Mouse (Mus musculus): ENCODE results near the gene Gadd45g. TPM values are rescaled to one million over a fixed set of nuclear protein-coding genes. Genes with fewer than 3 reads are reported as not detected.

Gene Gadd45g
- total RNA-seq, 2 experiments from 2014 or later = 2.6 TPM

DNA sequence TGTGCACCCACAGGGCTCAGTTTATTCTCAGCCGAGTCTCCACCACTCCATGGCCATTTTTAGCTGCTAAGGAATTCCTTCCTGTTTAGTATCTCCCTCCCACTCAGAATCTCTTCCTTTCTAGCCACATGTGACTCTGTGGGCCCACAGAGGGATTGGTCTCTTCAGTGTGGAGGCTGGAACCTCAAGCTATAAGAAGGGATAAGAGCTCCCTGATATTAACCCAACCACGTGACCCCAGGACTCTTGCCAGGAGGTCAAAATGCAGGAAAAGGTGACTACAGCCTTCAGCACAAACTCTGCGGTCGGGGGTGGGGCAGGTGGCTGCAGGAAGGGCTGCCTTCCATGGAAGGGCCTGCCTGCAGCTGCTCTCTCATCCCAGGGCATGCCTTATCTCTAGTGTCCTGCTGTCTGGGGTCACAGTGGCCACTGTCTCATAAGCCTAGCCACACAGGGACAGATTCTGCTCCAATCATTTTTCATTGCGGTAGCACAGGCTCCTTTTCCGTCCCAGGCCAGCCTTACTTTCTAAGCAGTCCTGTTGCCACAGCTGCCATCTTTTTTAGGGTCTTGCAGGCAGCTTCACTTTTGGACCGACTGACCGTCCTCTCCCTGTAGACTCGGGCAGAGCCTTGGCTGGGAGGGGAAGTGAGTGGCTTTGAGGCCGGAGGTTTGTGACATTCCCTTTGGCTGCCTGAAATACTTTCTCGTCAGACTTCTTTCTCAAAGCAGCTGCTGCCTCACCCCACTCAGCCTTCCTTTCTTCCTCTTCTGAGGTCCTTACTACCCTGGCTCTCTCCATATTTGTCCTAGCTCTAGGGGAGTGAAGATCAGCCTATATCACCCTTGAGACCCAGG, 35.0 kb downstream of the Gadd45g start:
- peak; percentile 54 for ATAC-seq (replicated peaks; ENCODE audit: poor library complexity)

DNA sequence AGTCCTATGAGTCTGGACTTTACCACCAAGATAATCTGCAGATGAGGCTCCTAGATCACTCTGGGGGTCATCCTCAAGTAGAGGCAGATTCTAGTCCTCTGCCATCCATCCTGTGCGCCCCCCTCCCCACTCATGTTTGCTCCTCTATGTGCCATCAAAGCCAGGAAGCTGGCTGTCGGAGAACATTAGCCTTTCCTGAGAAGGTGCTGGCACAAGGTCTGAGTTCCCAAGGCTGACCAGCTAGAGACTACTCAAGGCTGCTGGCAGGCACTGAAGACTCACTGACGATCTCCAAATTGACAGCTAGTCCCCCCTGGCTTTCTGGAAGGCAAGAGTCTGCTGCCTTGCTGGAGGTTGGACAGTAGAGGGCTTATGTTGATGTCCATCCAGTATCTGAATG, 35.7 kb downstream of the Gadd45g start:
- ATAC-seq (replicated peaks; ENCODE audit: poor library complexity) = no peak

DNA sequence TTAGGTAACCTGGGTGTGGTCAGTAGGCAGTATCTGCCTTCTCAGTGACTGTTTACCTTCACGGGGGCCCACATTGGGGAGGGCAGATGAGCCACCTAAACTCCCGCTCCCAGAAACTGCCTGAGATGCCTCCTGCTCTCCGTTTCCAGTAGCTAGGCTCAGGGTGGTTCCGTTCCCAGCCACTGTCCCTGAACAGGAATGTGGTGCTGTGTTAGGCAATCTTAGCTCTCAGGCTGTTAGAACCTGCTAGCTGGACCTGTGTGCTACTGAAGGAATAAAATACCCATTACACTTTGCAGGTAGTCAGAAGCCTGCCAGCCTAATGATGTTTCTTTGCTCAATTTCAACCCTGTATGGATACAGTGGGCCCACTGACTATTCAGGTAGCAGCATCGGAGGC, 37.8 kb downstream of the Gadd45g start:
- no peak for ATAC-seq (replicated peaks; ENCODE audit: poor library complexity)

DNA sequence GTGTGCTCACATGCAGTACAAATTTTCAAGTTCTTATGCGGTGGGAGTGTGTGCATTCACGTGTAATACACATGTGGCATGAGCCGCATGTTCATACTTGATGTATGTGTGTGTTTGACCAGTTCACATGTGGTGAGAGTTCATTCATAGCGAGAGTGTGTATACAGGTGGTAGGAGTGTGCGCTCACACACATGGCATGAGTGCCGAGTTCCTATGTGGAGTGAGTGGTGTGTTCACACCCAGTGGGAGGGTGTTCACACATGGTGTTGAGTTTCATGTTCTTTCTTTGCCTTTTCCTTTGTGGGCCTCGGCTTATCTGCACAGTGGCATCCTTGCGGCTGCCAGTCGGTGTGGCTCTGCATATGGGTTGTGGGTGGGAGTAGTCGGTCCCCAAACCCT, 39.1 kb downstream of the Gadd45g start:
- 0 out of 2 replicates have a peak, but pooled peaks have one; percentile 24 for ATAC-seq (replicated peaks; ENCODE audit: poor library complexity)

DNA sequence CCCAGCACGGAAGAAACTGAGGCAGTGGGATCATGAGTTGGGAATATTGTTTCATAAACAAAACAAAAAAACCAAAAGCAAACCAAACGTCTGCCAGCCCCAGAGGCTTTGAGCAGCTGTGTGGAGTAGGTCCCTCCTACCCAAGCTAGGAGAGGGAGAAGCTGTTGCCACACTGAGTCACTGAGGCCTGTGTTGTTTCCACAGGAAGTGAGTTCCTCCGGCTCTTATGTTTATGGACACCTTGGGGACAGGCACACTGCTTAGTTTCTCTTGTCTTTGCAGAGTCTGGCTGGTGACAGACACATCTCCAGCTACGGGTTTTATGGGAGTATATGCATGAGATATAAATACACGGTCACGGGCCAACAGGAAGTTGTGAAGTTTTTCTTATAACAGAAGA, 39.6 kb downstream of the Gadd45g start:
- peak; percentile 63 for ATAC-seq (replicated peaks; ENCODE audit: poor library complexity)

DNA sequence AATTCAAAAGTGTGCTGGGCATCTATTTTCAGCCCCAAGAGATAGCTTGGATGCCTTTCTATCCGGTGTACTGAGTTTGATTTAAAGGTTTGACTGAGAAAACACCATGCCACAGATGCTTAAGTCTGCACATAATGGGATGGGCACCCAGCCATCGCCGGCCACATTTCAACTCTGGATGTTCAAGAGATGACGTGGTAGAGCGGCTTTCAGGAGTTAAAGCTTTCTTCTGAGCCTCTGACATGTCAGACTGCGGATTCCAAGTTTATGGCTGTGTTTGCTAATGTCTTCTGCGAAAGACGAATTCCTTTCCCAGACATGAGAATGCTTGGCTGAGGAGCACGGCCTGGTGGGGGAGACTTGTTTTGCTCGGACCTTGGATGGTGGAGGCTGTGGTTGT, 40.2 kb downstream of the Gadd45g start:
- no peak for ATAC-seq (replicated peaks; ENCODE audit: poor library complexity)

DNA sequence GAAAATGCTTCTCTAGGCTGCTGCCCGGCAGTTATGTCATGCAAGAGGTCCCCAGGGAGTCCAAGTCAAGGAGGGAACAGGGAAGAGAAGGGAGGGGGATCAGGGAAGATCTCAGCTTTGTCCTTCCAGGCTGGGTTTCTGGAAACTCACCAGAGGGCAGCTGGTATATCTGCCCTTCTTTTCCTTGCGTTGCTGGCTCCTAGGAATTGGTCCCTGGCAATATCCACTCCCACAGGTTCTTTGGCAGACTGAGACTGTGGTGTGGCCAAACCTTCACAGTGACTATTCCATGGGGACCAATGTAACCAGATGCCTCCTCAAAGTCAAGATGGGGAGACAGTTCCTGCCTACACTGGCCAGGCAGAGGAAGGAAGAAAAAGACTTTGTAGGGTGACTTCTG, 41.9 kb downstream of the Gadd45g start:
- no peak for ATAC-seq (replicated peaks; ENCODE audit: poor library complexity)

DNA sequence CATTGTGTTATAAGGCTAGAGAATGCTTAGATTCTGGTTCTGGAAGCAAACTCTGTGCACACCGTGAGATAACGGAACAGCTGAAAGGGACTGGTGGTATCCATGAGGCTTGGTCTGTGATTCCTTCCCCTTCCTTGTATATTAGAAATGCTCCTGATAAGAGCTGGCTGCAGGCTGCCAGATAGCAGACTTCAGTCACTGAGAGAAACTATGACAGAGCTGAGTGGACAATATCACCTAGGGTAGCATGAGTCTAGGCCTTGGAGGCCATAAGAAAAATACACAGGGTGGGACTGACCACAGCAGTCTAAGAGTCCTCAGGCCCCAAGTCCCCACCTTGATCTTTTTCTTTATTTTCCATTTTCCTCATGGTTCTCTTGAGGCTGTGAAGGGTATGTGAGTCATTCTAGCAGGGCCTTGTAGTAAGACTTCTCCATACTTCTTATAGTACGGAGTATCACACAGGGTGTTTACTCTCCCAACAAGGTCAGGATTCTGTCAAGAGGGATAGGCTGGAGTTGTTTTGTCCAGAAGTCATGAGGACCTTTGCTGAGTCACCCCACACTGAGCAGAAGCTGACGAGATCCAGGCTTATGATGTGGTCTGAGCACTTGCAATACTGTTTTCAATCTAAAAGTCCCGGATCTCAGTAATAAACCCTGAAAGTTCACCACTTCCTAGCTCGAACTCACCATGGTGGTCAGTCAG, 45.5 kb downstream of the Gadd45g start:
- ATAC-seq (replicated peaks; ENCODE audit: poor library complexity) = peak; percentile 64; the same call in 1 of the 2 replicates

DNA sequence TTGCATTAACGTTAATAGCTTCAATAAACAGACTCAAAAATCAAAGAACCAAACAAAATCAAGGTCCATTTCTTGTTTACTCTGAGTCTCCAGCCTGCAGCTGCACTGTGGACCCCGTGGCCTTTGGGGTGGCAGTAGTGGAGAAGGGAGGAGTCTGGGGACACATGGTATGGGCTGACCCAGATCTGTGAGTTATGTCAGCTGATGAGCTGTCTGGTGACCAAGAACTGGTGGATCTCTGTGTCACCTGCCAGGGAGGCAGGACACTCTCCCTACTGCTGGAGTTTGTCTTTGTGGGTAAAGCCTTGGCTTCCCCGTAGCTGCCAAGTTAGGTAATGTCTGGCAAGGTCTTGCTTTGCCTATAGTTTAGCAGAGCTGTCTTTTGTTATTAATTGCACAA, 51.1 kb downstream of the Gadd45g start:
- ATAC-seq (replicated peaks; ENCODE audit: poor library complexity) = no peak

Other genes with a start within 250 kb of the Gadd45g start
- gene Cks2, start 201.4 kb upstream of the Gadd45g start, total RNA-seq (2015) = 499 and 603 TPM in 2 replicates
- 233 and 253 TPM in 2 replicates for gene Cks2, start 201.4 kb upstream of the Gadd45g start, total RNA-seq (2017)
- 13.9 and 15.9 TPM in 2 replicates for gene Secisbp2, start 195.0 kb upstream of the Gadd45g start, total RNA-seq (2015)
- 24.6 and 25.0 TPM in 2 replicates for gene Secisbp2, start 195.0 kb upstream of the Gadd45g start, total RNA-seq (2017)
- gene Sema4d, start 52.9 kb upstream of the Gadd45g start, total RNA-seq (2015) = 25.4 and 27.1 TPM in 2 replicates
- gene Sema4d, start 52.9 kb upstream of the Gadd45g start, total RNA-seq (2017) = 8.6 and 10.7 TPM in 2 replicates